Mouse (Mus musculus): ENCODE results near the gene Sel1l3. TPM values are rescaled to one million over a fixed set of nuclear protein-coding genes. Genes with fewer than 3 reads are reported as not detected.

The Sel1l3 gene
- polyA plus RNA-seq, 1 experiment from 2014 or later: 6.1 TPM

DNA sequence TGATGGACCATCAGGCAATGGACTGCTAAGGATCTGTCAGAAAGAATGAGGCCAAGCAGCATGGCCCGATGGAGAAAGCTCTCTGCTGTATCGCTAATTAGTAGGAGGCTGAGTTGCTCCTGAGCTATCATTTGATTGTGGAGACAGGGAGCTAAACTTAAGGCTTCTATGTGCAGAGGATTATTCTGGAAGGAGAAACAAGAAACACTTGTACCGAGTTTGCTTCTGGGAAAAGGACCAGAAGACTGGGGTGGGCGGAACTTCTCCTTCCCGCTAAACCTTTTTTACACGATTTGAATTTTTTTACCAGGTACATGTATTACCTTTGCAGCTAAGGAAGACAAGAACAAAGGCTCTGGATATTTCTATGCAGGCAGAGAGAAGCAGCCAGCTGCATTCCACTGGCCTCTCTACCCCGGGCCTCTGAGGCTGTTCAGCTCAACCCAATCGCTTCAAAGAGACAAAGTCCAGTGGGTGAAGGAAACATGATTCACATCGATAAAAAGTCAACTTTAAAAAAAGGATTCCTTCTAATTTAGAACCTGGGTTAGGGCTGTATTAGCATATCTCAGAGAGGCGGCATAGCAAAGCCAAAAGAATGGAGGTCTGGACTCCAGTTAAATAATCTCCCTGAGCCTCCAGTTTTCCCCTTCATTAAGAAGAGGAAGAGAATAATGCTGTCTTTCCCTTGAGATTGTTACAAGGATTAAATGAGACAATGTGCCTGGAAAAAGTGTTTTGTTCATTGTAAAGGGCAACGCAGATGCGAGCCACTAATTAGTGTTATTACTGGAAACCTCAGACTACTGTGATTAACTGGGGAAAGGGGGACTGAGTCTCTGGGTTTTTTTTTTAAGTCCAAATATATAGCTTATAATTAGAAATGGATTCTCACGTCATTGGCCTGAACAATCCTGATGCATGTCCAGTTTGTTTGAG lies 20.4 kb downstream of the Sel1l3 start:
- H3K4me3 ChIP-seq: no peak overlapping the region
- no peak overlapping the region for H3K4me2 ChIP-seq
- no peaks in the 10 kb centered on the region for H3K36me3 ChIP-seq
- ATAC-seq (ENCODE audit: borderline replicate concordance, extremely low read depth, low FRiP score, low TSS enrichment): no peak
- H3K27ac ChIP-seq: no peak overlapping the region
- H3K4me1 ChIP-seq: no peaks in the 10 kb centered on the region
- 81% methylated on average over 13 of the region's 13 CpGs for WGBS
- H3K27me3 ChIP-seq: no peaks in the 10 kb centered on the region
- H3K9me3 ChIP-seq: no peaks in the 10 kb centered on the region
- H3K9ac ChIP-seq: no peak overlapping the region

DNA sequence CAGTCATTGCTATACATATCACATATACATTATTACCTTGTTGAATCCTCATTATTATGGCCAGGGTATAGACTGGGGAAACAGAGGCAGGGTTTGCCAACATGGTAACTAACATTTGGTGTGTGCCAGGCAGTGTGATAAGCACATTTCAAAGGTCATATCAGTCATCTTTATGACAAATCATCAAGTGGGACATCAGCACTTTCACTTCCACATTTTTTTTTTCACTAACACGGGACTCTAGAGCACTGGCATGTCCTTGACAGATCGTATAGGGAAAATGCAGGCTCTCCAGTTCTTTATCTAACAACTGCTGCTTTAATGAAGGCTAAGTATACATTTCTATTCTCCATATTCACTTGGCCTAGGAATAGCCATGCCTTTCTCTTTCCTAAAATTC lies 25.1 kb downstream of the Sel1l3 start:
- 58% methylated on average over 2 of the region's 2 CpGs for WGBS
- Histone ChIP-seq H3K36me3 (no peaks in the 10 kb centered on the region), H3K27ac (no peak overlapping the region), H3K4me1 (no peaks in the 10 kb centered on the region), H3K9me3 (no peaks in the 10 kb centered on the region), H3K27me3 (no peaks in the 10 kb centered on the region), H3K9ac (no peak overlapping the region), H3K4me3 (no peak overlapping the region), H3K4me2 (no peak overlapping the region)
- no peak for ATAC-seq (ENCODE audit: borderline replicate concordance, extremely low read depth, low FRiP score, low TSS enrichment)

DNA sequence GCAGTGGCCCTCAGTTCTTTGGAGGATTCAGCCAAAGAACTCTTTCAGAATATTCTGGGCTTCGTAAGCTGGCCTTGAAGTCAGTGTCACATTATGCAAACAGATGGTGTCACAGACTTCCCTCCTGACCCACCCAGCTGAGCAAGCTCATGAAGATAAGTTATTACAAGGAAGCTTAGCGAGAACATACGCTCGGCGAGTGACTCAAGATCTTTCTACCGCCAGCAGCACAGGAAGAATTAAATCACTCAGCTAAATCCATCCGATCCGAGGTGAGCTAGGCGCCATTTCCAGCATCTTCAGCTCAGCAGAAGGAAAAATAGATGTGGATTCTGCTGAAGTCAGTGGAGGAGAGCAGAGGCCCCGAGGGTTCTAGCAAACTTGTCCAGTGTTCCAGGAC lies 26.5 kb downstream of the Sel1l3 start:
- H3K4me2 ChIP-seq: no peak overlapping the region

DNA sequence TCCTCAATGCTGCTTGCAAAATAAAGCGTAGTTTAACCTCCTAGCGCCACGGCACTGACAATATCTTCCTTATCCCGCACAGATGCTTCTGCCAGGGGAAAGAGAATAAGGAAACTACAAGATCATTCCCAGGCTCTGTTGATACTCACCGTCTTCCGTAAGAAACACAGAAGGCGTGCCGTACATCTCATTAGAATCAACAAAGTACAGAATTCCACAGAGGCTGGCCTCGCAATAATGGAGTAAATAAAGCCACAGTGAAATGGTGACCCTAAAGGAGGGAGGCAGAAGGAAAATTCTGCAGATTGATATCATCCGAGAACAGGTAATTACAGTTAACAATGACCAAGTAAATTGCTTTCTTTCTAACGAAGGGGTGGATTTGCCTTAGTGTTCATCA lies 27.9 kb downstream of the Sel1l3 start:
- Histone ChIP-seq H3K9ac (no peak overlapping the region), H3K36me3 (no peaks in the 10 kb centered on the region), H3K4me3 (no peak overlapping the region), H3K4me1 (no peaks in the 10 kb centered on the region), H3K27me3 (no peaks in the 10 kb centered on the region), H3K27ac (no peak overlapping the region), H3K4me2 (no peak overlapping the region), H3K9me3 (no peaks in the 10 kb centered on the region)
- ATAC-seq (ENCODE audit: borderline replicate concordance, extremely low read depth, low FRiP score, low TSS enrichment): no peak
- 80% methylated on average over 11 of the region's 11 CpGs for WGBS

More for the DNA sequence above, 26.5 kb downstream of the Sel1l3 start:
- H3K36me3 ChIP-seq: no peaks in the 10 kb centered on the region
- no peaks in the 10 kb centered on the region for H3K4me1 ChIP-seq
- H3K9ac ChIP-seq: no peak overlapping the region
- WGBS: 42% methylated on average over 10 of the region's 10 CpGs
- no peak for ATAC-seq (ENCODE audit: borderline replicate concordance, extremely low read depth, low FRiP score, low TSS enrichment)
- no peak overlapping the region for H3K27ac ChIP-seq
- H3K9me3 ChIP-seq: no peaks in the 10 kb centered on the region
- no peaks in the 10 kb centered on the region for H3K27me3 ChIP-seq
- no peak overlapping the region for H3K4me3 ChIP-seq

GRCm38 (mm10) chr5:53179965-53180364 lies 33.8 kb downstream of the Sel1l3 start:
- H3K36me3 ChIP-seq: no peaks in the 10 kb centered on the region
- no peaks in the 10 kb centered on the region for H3K9me3 ChIP-seq
- no peaks in the 10 kb centered on the region for H3K4me1 ChIP-seq
- H3K27me3 ChIP-seq: no peaks in the 10 kb centered on the region
- WGBS: 81% methylated on average over 5 of the region's 5 CpGs
- no peak overlapping the region for H3K9ac ChIP-seq
- H3K27ac ChIP-seq: no peak overlapping the region
- H3K4me3 ChIP-seq: no peak overlapping the region
- H3K4me2 ChIP-seq: no peak overlapping the region
- no peak for ATAC-seq (ENCODE audit: borderline replicate concordance, extremely low read depth, low FRiP score, low TSS enrichment)

DNA sequence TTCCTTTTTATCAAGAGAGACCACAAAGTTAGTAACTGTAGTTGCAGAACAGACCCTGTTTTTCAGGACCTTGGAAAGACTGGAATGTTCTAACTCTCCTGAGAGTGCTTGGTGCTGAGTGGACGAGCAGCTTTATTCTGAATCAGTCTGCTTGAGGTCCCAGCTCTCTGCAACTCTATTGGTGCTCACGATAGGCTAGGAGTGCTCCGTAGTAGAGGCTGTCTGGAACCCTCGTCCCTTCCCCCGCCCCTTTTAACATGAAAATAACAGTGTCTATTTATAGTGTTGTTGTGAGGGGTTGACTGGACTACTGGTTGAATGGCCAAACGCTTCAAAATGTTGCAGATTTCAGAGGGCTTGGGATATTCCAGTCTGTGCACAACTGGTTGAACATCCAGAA lies 37.0 kb downstream of the Sel1l3 start:
- H3K9ac ChIP-seq: no peak overlapping the region
- no peaks in the 10 kb centered on the region for H3K27me3 ChIP-seq
- H3K4me3 ChIP-seq: no peak overlapping the region
- no peak for ATAC-seq (ENCODE audit: borderline replicate concordance, extremely low read depth, low FRiP score, low TSS enrichment)
- no peaks in the 10 kb centered on the region for H3K36me3 ChIP-seq
- H3K4me1 ChIP-seq: no peaks in the 10 kb centered on the region
- no peak overlapping the region for H3K4me2 ChIP-seq
- no peaks in the 10 kb centered on the region for H3K9me3 ChIP-seq
- no peak overlapping the region for H3K27ac ChIP-seq
- WGBS: 44% methylated on average over 6 of the region's 6 CpGs

DNA sequence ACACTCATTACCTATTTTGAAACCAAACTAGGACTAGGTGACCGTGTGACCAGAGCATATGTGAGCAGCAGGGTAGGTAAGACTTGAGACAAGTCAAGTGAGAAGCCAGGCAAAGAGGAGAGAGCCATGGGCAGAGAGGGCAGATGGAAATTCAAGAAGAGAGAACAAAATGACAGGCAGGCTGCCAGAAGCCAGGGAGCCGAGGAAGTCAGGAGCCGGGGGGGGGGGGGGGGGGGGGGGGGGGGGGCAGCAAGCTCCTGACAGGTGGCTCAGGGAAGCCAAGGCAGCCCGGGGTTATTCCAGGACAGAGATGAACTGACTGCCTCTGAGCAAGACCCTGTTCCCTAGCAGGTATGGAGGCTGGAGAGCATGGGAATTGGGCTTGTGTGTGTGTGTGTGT lies 37.7 kb downstream of the Sel1l3 start:
- WGBS: 58% methylated on average over 2 of the region's 4 CpGs
- H3K27ac ChIP-seq: no peak overlapping the region

GRCm38 (mm10) chr5:53175195-53175594 lies 38.5 kb downstream of the Sel1l3 start:
- H3K4me2 ChIP-seq: no peak overlapping the region

More for the DNA sequence above, 37.7 kb downstream of the Sel1l3 start:
- Histone ChIP-seq H3K4me2 (no peak overlapping the region), H3K9me3 (no peaks in the 10 kb centered on the region), H3K36me3 (no peaks in the 10 kb centered on the region), H3K27me3 (no peaks in the 10 kb centered on the region), H3K4me1 (no peaks in the 10 kb centered on the region), H3K9ac (no peak overlapping the region), H3K4me3 (no peak overlapping the region)
- ATAC-seq (ENCODE audit: borderline replicate concordance, extremely low read depth, low FRiP score, low TSS enrichment): no peak

GRCm38 (mm10) chr5:53174461-53174860 lies 39.3 kb downstream of the Sel1l3 start:
- Histone ChIP-seq H3K36me3 (no peaks in the 10 kb centered on the region), H3K4me3 (no peak overlapping the region), H3K4me2 (no peak overlapping the region), H3K9me3 (no peaks in the 10 kb centered on the region), H3K27ac (no peak overlapping the region), H3K9ac (no peak overlapping the region), H3K4me1 (no peaks in the 10 kb centered on the region), H3K27me3 (no peaks in the 10 kb centered on the region)
- no peak for ATAC-seq (ENCODE audit: borderline replicate concordance, extremely low read depth, low FRiP score, low TSS enrichment)
- 83% methylated on average over 12 of the region's 12 CpGs for WGBS

More at GRCm38 (mm10) chr5:53175195-53175594, 38.5 kb downstream of the Sel1l3 start:
- ATAC-seq (ENCODE audit: borderline replicate concordance, extremely low read depth, low FRiP score, low TSS enrichment): no peak
- Histone ChIP-seq H3K36me3 (no peaks in the 10 kb centered on the region), H3K4me1 (no peaks in the 10 kb centered on the region), H3K9me3 (no peaks in the 10 kb centered on the region), H3K4me3 (no peak overlapping the region), H3K9ac (no peak overlapping the region), H3K27me3 (no peaks in the 10 kb centered on the region), H3K27ac (no peak overlapping the region)
- 70% methylated on average over 3 of the region's 3 CpGs for WGBS

DNA sequence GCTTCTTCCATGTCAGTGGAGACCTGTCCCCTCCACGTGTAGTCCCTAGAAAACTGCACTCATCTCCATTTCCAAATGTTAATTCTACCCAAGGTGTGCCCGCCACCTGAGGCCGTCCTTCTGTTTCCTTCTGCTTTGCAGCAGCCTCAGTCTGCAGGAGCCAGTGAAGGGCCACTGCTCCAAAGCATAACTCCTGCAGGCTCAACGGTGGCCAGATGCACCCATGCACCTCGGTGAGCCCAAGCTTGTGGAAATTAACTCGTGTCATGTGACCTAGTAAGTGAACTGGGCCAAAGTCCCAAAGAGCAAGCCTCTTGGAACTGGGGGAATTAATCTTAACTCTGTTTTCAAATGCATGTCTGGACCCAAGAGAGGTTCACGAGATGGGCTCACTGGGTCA lies 40.8 kb downstream of the Sel1l3 start:
- H3K27me3 ChIP-seq: no peaks in the 10 kb centered on the region
- no peak overlapping the region for H3K4me2 ChIP-seq
- no peak overlapping the region for H3K4me3 ChIP-seq
- no peak overlapping the region for H3K9ac ChIP-seq
- H3K36me3 ChIP-seq: no peaks in the 10 kb centered on the region
- H3K4me1 ChIP-seq: no peaks in the 10 kb centered on the region
- ATAC-seq (ENCODE audit: borderline replicate concordance, extremely low read depth, low FRiP score, low TSS enrichment): no peak
- H3K27ac ChIP-seq: no peak overlapping the region
- no peaks in the 10 kb centered on the region for H3K9me3 ChIP-seq
- 82% methylated on average over 7 of the region's 7 CpGs for WGBS

DNA sequence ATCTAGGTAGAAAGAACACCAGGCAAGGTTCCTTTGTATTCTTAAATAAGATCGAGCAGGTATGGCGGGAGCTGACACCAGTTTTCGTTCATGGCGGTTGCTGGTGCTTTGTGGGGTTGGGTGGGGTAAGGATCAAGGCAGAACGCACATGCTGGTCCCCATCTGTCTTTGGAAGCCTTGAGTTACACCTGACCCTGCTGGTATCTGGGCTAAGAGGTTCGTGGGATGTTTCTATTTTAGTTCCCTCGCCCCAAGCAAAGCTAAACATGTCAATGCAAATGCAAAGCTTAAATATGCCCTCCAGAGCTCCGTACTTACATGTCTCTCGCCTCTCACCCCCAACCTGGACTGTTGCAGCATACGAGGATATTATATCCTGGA lies 41.5 kb downstream of the Sel1l3 start:
- 80% methylated on average over 10 of the region's 10 CpGs for WGBS
- Histone ChIP-seq H3K27ac (no peak overlapping the region), H3K9me3 (no peaks in the 10 kb centered on the region), H3K36me3 (no peaks in the 10 kb centered on the region), H3K4me3 (no peak overlapping the region), H3K9ac (no peak overlapping the region), H3K4me2 (no peak overlapping the region), H3K4me1 (no peaks in the 10 kb centered on the region), H3K27me3 (no peaks in the 10 kb centered on the region)
- no peak for ATAC-seq (ENCODE audit: borderline replicate concordance, extremely low read depth, low FRiP score, low TSS enrichment)

- ATAC-seq (ENCODE audit: borderline replicate concordance, extremely low read depth, low FRiP score, low TSS enrichment): no peak
- Histone ChIP-seq H3K27me3 (no peaks in the 10 kb centered on the region), H3K4me2 (no peak overlapping the region), H3K9ac (no peak overlapping the region), H3K36me3 (no peaks in the 10 kb centered on the region), H3K27ac (no peak overlapping the region), H3K9me3 (no peaks in the 10 kb centered on the region), H3K4me3 (no peak overlapping the region), H3K4me1 (no peaks in the 10 kb centered on the region)
- 66% methylated on average over 6 of the region's 6 CpGs for WGBS
Observed at GRCm38 (mm10) chr5:53171611-53172255, 42.0 kb downstream of the Sel1l3 start.
